In genomic region chr14:28230563-28230962, GRCm38 (mm10) we compare ENCODE assay signal across 16 mouse cellular contexts.
"Had no signal": no experiment of that assay in that cellular context is flagged by ENCODE, and none has a peak within 500 bp of the region (broad histone marks: within the 10 kb centered on the region; RNA-seq: fewer than 3 reads in every experiment).

No protein-coding gene starts in this region.

- ATAC-seq: liver, embryonic 12.5 days had no signal

- H3K4me2 ChIP-seq: limb, embryonic 15.5 days; liver, embryonic 12.5 days; lung, embryonic 14.5 days; neural tube, embryonic 15.5 days had no signal

- H3K4me3 ChIP-seq: limb, embryonic 15.5 days; liver, embryonic 12.5 days; midbrain, embryonic 10.5 days; myocyte; neural tube, embryonic 15.5 days had no signal

- H3K9me3 ChIP-seq: limb, embryonic 15.5 days; liver, embryonic 12.5 days; midbrain, embryonic 10.5 days; neural tube, embryonic 15.5 days had no signal

- H3K9ac ChIP-seq: limb, embryonic 15.5 days; liver, embryonic 12.5 days; lung, embryonic 14.5 days; neural tube, embryonic 15.5 days had no signal

- H3K36me3 ChIP-seq: limb, embryonic 15.5 days; liver, embryonic 12.5 days; midbrain, embryonic 10.5 days; neural tube, embryonic 15.5 days had no signal

- DNase-seq: kidney, postnatal 36 days; layer of hippocampus, adult 9-11 months; layer of hippocampus, postnatal 36 days; lung, embryonic 14.5 days; lung, postnatal 10 days; lung, postnatal 4 days; midbrain, embryonic 14.5 days; right cerebral cortex, adult 18-20 months; right cerebral cortex, postnatal 25 days; thymus, adult 18-20 months; thymus, postnatal 14 days had no signal

- H3K27ac ChIP-seq: limb, embryonic 15.5 days; liver, embryonic 12.5 days; midbrain, embryonic 10.5 days; neural tube, embryonic 15.5 days had no signal

- H3K4me1 ChIP-seq: limb, embryonic 15.5 days; liver, embryonic 12.5 days; neural tube, embryonic 15.5 days had no signal

- H3K27me3 ChIP-seq: limb, embryonic 15.5 days; liver, embryonic 12.5 days; neural tube, embryonic 15.5 days had no signal
